Mouse (Mus musculus): ENCODE results near the gene Atp6v1d. TPM values are rescaled to one million over a fixed set of nuclear protein-coding genes. Genes with fewer than 3 reads are reported as not detected.

The Atp6v1d gene
- total and polyA plus RNA-seq, 2 experiments from 2014 or later: 41.0 to 109 TPM

GRCm38 (mm10) chr12:78839906-78840305, 21.5 kb downstream of the Atp6v1d start:
- WGBS: 73% methylated on average over 4 of the region's 4 CpGs
- Histone ChIP-seq H3K27ac (ENCODE audit: low read depth) (no peak overlapping the region), H3K9ac (replicated peaks; ENCODE audit: low read depth, low read length) (no peak overlapping the region), H3K27me3 (ENCODE audit: control insufficient read depth, insufficient read depth, low read length) (no peaks in the 10 kb centered on the region), H3K4me1 (ENCODE audit: control insufficient read depth, insufficient read depth) (no peaks in the 10 kb centered on the region), H3K36me3 (replicated peaks; ENCODE audit: control insufficient read depth, insufficient read depth, low read length) (peaks cover 76% of the 10 kb centered on the region), H3K4me3 (ENCODE audit: low read depth, low read length) (no peak overlapping the region), H3K4me2 (ENCODE audit: low read depth, low read length) (no peak overlapping the region), H3K9me3 (replicated peaks; ENCODE audit: control insufficient read depth, low read length) (no peaks in the 10 kb centered on the region)
- ATAC-seq (ENCODE audit: insufficient read depth, low read depth): no peak
- TF ChIP-seq EP300 (IDR thresholded peaks at IDR 0.05; ENCODE audit: low read depth): no peak
- no peak for TF ChIP-seq CTCF (IDR thresholded peaks at IDR 0.05; ENCODE audit: low read depth)
- no peak for DNase-seq (ENCODE audit: low spot score)

- no peak overlapping the region for H3K27ac ChIP-seq (ENCODE audit: low read depth)
- H3K9me3 ChIP-seq (replicated peaks; ENCODE audit: control insufficient read depth, low read length): no peaks in the 10 kb centered on the region
- H3K4me1 ChIP-seq (ENCODE audit: control insufficient read depth, insufficient read depth): no peaks in the 10 kb centered on the region
- no peak overlapping the region for H3K4me3 ChIP-seq (ENCODE audit: low read depth, low read length)
- peaks cover 58% of the 10 kb centered on the region for H3K36me3 ChIP-seq (replicated peaks; ENCODE audit: control insufficient read depth, insufficient read depth, low read length)
- no peak overlapping the region for H3K4me2 ChIP-seq (ENCODE audit: low read depth, low read length)
- TF ChIP-seq EP300 (IDR thresholded peaks at IDR 0.05; ENCODE audit: low read depth): no peak
- TF ChIP-seq CTCF (IDR thresholded peaks at IDR 0.05; ENCODE audit: low read depth): no peak
- ATAC-seq (ENCODE audit: insufficient read depth, low read depth): no peak
- no peak overlapping the region for H3K9ac ChIP-seq (replicated peaks; ENCODE audit: low read depth, low read length)
- 88% methylated on average over 2 of the region's 2 CpGs for WGBS
- DNase-seq (ENCODE audit: low spot score): no peak
- H3K27me3 ChIP-seq (ENCODE audit: control insufficient read depth, insufficient read depth, low read length): no peaks in the 10 kb centered on the region
These were observed 26.9 kb downstream of the Atp6v1d start for GRCm38 (mm10) chr12:78834496-78834895.

GRCm38 (mm10) chr12:78814437-78814836, 47.0 kb downstream of the Atp6v1d start:
- no peak overlapping the region for H3K4me2 ChIP-seq (ENCODE audit: low read depth, low read length)
- no peaks in the 10 kb centered on the region for H3K27me3 ChIP-seq (ENCODE audit: control insufficient read depth, insufficient read depth, low read length)
- peak; percentile 45; the same call in 1 of the 2 replicates for TF ChIP-seq CTCF (IDR thresholded peaks at IDR 0.05; ENCODE audit: low read depth)
- no peak for TF ChIP-seq EP300 (IDR thresholded peaks at IDR 0.05; ENCODE audit: low read depth)
- DNase-seq (ENCODE audit: low spot score): no peak
- H3K9ac ChIP-seq (replicated peaks; ENCODE audit: low read depth, low read length): no peak overlapping the region
- H3K4me3 ChIP-seq (ENCODE audit: low read depth, low read length): no peak overlapping the region
- peaks cover 12% of the 10 kb centered on the region for H3K36me3 ChIP-seq (replicated peaks; ENCODE audit: control insufficient read depth, insufficient read depth, low read length)
- ATAC-seq (ENCODE audit: insufficient read depth, low read depth): no peak
- H3K27ac ChIP-seq (ENCODE audit: low read depth): no peak overlapping the region
- no peaks in the 10 kb centered on the region for H3K9me3 ChIP-seq (replicated peaks; ENCODE audit: control insufficient read depth, low read length)
- H3K4me1 ChIP-seq (ENCODE audit: control insufficient read depth, insufficient read depth): no peaks in the 10 kb centered on the region

GRCm38 (mm10) chr12:78801836-78802235, 59.6 kb downstream of the Atp6v1d start:
- Histone ChIP-seq H3K36me3 (replicated peaks; ENCODE audit: control insufficient read depth, insufficient read depth, low read length) (peaks cover 16% of the 10 kb centered on the region), H3K9ac (replicated peaks; ENCODE audit: low read depth, low read length) (no peak overlapping the region), H3K9me3 (replicated peaks; ENCODE audit: control insufficient read depth, low read length) (no peaks in the 10 kb centered on the region), H3K4me1 (ENCODE audit: control insufficient read depth, insufficient read depth) (no peaks in the 10 kb centered on the region), H3K4me2 (ENCODE audit: low read depth, low read length) (no peak overlapping the region), H3K4me3 (ENCODE audit: low read depth, low read length) (no peak overlapping the region), H3K27ac (ENCODE audit: low read depth) (no peak overlapping the region), H3K27me3 (ENCODE audit: control insufficient read depth, insufficient read depth, low read length) (no peaks in the 10 kb centered on the region)
- no peak for ATAC-seq (ENCODE audit: insufficient read depth, low read depth)
- DNase-seq (ENCODE audit: low spot score): no peak
- TF ChIP-seq EP300 (IDR thresholded peaks at IDR 0.05; ENCODE audit: low read depth) (no peak), CTCF (IDR thresholded peaks at IDR 0.05; ENCODE audit: low read depth) (no peak)

- Histone ChIP-seq H3K9me3 (replicated peaks; ENCODE audit: control insufficient read depth, low read length) (no peaks in the 10 kb centered on the region), H3K4me2 (ENCODE audit: low read depth, low read length) (no peak overlapping the region), H3K4me3 (ENCODE audit: low read depth, low read length) (no peak overlapping the region), H3K9ac (replicated peaks; ENCODE audit: low read depth, low read length) (no peak overlapping the region), H3K27me3 (ENCODE audit: control insufficient read depth, insufficient read depth, low read length) (no peaks in the 10 kb centered on the region), H3K4me1 (ENCODE audit: control insufficient read depth, insufficient read depth) (no peaks in the 10 kb centered on the region), H3K27ac (ENCODE audit: low read depth) (no peak overlapping the region), H3K36me3 (replicated peaks; ENCODE audit: control insufficient read depth, insufficient read depth, low read length) (peaks cover 16% of the 10 kb centered on the region)
- TF ChIP-seq CTCF (IDR thresholded peaks at IDR 0.05; ENCODE audit: low read depth) (no peak), EP300 (IDR thresholded peaks at IDR 0.05; ENCODE audit: low read depth) (no peak)
- ATAC-seq (ENCODE audit: insufficient read depth, low read depth) (no peak), DNase-seq (ENCODE audit: low spot score) (no peak)
- 79% methylated on average over 3 of the region's 3 CpGs for whole genome bisulfite sequencing
These were observed 61.4 kb downstream of the Atp6v1d start for GRCm38 (mm10) chr12:78800036-78800435.

GRCm38 (mm10) chr12:78794236-78794635, 67.2 kb downstream of the Atp6v1d start:
- DNase-seq (ENCODE audit: low spot score) (no peak), ATAC-seq (ENCODE audit: insufficient read depth, low read depth) (no peak)
- Histone ChIP-seq H3K36me3 (replicated peaks; ENCODE audit: control insufficient read depth, insufficient read depth, low read length) (peaks cover 16% of the 10 kb centered on the region), H3K4me2 (ENCODE audit: low read depth, low read length) (no peak overlapping the region), H3K9ac (replicated peaks; ENCODE audit: low read depth, low read length) (no peak overlapping the region), H3K27me3 (ENCODE audit: control insufficient read depth, insufficient read depth, low read length) (no peaks in the 10 kb centered on the region), H3K27ac (ENCODE audit: low read depth) (no peak overlapping the region), H3K4me1 (ENCODE audit: control insufficient read depth, insufficient read depth) (no peaks in the 10 kb centered on the region), H3K9me3 (replicated peaks; ENCODE audit: control insufficient read depth, low read length) (no peaks in the 10 kb centered on the region), H3K4me3 (ENCODE audit: low read depth, low read length) (no peak overlapping the region)
- TF ChIP-seq EP300 (IDR thresholded peaks at IDR 0.05; ENCODE audit: low read depth): no peak
- no peak for TF ChIP-seq CTCF (IDR thresholded peaks at IDR 0.05; ENCODE audit: low read depth)
- whole genome bisulfite sequencing: 18% methylated on average over 1 of the region's 1 CpGs
